Mouse (Mus musculus): ENCODE results near the gene Bet1l. TPM values are rescaled to one million over a fixed set of nuclear protein-coding genes. Genes with fewer than 3 reads are reported as not detected.
"Not testable (repeated sequence)": the region's sequence is repeated elsewhere in the genome, so short reads cannot be mapped to it uniquely, and the experiment has no call there.

Gene Bet1l
- total RNA-seq (2021): 10 to 100 TPM; 25.4 to 27.2 TPM
- long read RNA-seq, experiment 1, transcript Bet1l-201 (4 exons, 2,268 nt): major isoform, 52 of 61 reads
- long read RNA-seq, experiment 1, partial matches to known transcripts: 1 of 61 reads
- long read RNA-seq, experiment 1, other reads (novel, unspliced or antisense): 5 of 61 reads
- long read RNA-seq, experiment 2, transcript Bet1l-201 (4 exons, 2,268 nt): major isoform, 26 of 32 reads
- long read RNA-seq, experiment 2, partial matches to known transcripts: 3 of 32 reads
- long read RNA-seq, experiment 2, other reads (novel, unspliced or antisense): 2 of 32 reads

- intact Hi-C loops (cut with DNase I): no loop called here
Observed at GRCm38 (mm10) chr7:140857550-140858505, at the start of gene Bet1l. Gene Bet1l, minus strand, starts transcription at chr7:140857577.

GRCm38 (mm10) chr7:140907131-140907530 lies 49.8 kb upstream of the Bet1l start:
- no peak for DNase-seq (ENCODE audit: low spot score in 2 of 2)
- intact Hi-C loops (cut with DNase I): loop anchor here (10.0 kb wide), 1 partner anchor 268 kb away; the partner anchor contains the start of gene Rnh1

More at GRCm38 (mm10) chr7:140857550-140858505, at the start of gene Bet1l:
- peak; percentile 25 to 48 for DNase-seq (ENCODE audit: low spot score in 2 of 2)

- DNase-seq (ENCODE audit: low spot score in 2 of 2): no peak
- intact Hi-C loops (cut with DNase I): loop anchor here (10.0 kb wide), 1 partner anchor 269 kb away; the partner anchor contains the start of gene Rnh1
Observed at GRCm38 (mm10) chr7:140905642-140906081, 48.3 kb upstream of the Bet1l start.

GRCm38 (mm10) chr7:140903212-140903611 lies 45.8 kb upstream of the Bet1l start:
- intact Hi-C loops (cut with DNase I): loop anchor here (1.0 to 10.0 kb wide), 3 partner anchors 58 to 826 kb away; partner anchors contain the start of genes Rnh1 and Scgb1c1
- DNase-seq (ENCODE audit: low spot score in 2 of 2): peak; percentile 78 to 80

DNA sequence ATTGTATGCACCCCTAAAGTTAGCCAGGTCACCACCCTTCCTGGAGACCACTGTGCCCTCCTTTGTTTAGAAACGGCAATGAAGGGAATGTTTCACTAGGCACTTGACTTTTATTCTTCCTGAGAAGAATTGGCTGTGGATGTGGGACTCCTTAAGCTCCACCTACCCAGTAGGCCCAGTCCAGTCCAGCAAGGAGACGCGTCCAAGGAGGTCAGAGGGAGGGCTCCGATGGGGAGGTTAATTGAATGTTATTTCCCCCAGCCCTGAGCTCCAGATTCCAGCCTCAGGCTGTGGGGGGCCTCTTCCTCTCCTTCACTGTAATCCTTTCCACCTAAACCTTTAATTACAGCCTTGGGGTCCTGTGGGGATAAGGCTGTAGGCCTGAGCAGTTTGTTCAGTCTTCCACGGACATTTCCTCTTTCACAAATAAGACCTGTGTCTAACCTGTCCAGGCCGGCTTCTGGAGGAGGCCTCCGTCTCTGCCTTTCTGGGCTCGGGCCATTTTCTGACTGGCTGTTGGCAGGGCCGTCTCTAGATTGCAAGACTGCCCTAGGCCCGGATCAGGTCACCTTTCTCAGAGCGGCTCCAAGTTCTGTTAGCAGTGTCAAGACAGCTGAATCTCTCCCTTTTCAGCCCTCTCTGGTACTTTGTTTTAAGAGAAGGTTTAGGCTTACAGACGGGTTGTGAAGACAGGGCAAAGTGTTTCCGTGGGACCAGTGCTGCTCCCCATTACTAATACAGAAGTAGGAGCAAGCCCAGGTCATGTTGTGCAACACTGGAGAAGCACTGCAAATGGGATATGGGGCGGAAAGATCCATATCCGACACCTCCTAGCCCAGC lies 44.9 kb upstream of the Bet1l start:
- no peak for DNase-seq (ENCODE audit: low spot score in 2 of 2)
- intact Hi-C loops (cut with DNase I): loop anchor here (5.0 to 10.0 kb wide), 2 partner anchors 273 to 825 kb away; partner anchors contain the start of gene Rnh1

DNA sequence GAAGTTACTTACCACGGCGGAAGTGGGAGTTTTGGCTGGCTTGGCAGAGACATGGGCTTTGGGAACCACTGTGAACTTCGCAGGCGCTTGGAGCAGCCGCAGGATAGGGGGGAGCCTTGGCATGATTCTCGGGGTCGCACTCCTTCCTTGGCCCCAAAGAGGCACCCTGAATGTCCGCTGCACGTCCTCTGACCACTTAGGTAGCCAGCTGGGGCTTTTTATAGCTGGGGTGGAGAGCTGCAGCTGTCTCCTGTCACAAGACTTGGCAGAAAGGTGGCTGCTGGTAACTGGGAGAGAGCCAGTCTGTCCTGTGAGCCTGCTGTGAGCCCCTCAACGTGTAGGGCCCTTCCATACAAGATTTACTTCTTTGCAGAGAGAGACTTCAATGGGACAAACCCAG lies 42.8 kb upstream of the Bet1l start, which contains the start of gene Cox8b:
TSS of gene Cox8b (minus strand) at position 227 of the 400 bp plus-strand sequence.
- intact Hi-C loops (cut with DNase I): loop anchor here (5.0 to 10.0 kb wide), 2 partner anchors 275 to 823 kb away; partner anchors contain the start of gene Rnh1
- no peak for DNase-seq (ENCODE audit: low spot score in 2 of 2)

DNA sequence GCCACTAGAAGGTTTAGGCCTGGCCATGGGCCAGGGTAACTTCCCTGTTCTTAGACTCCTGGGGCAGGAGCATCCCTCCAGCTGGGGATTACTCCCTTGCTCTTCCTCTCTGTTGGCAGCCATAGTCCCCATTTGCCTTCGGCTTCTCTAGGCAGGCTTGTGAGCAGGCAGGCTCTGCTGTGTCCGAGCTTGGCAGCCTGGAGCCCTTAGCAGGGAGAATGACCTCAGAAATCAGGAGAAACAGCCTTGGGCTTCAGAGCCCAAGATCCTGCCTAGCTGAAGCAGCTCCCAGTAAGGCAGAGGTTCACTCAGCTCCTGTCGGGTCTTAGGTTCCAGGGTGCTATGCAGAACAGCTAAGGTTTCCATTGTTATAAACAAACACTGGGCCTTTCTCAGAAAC lies 41.7 kb upstream of the Bet1l start:
- intact Hi-C loops (cut with DNase I): no loop called here
- DNase-seq (ENCODE audit: low spot score in 2 of 2): no peak

DNA sequence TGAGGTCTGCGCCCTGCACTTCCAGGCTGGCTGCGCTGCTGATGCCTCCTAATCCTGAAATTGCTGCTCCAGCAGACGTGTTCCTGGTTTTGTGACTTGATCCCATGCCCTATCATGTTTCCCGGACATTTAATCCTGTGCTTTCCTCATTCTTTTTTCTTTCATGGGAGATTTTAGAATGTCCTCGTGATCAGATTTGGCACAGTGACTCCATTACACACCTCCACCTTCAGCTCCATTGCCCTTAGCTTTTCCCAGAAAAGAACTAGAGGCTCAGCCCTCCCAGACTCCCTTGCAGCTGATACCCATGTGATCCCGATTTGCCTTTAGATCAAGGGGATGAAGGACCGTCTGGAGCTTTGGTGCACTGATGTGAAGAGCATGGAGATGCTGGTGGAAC lies 40.5 kb upstream of the Bet1l start:
- no peak for DNase-seq (ENCODE audit: low spot score in 2 of 2)
- intact Hi-C loops (cut with DNase I): no loop called here

DNA sequence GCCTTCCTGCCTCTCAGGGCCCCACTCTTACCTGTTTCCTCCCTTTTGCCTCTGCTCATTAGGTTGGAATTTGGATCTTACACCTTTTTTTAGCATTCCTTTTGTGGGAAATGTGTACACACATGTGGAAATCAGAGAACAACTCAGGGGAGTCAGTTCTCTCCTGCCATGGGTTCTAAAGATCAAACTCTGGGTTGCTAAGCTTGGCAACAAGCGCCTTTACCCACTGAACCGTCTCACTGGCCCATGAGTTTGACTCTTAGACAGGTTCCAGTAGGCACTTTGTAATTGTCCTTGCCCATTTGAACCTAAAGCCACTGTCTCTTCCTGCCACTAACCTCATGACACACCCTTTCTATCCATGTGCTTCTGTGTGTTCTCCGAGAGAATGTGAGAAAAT lies 37.2 kb upstream of the Bet1l start:
- intact Hi-C loops (cut with DNase I): no loop called here

DNA sequence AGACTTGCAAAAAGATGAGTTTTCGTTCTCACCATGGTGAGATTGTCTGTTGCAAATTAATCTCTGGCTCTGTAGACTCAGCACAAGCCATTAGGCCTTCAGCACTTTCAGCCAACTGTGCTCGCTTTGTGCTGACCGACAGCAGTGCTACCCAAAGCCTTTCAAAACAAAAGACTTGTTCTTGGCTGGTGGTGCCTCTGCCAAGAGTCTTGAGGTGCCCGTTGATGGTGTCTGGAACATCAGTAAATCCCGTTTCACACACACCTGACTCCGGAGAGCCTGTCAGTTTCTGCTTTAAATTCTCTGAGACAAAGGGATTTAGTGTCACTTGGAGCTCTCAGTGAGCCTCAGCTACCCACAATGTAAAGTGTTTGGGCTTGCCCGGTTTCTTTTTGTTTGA lies 36.7 kb upstream of the Bet1l start:
- no peak for DNase-seq (ENCODE audit: low spot score in 2 of 2)
- intact Hi-C loops (cut with DNase I): no loop called here

More for the DNA sequence above, 37.2 kb upstream of the Bet1l start:
- no peak for DNase-seq (ENCODE audit: low spot score in 2 of 2)

- intact Hi-C loops (cut with DNase I): not testable (repeated sequence)
Observed at GRCm38 (mm10) chr7:140890636-140891035, 33.3 kb upstream of the Bet1l start.

GRCm38 (mm10) chr7:140882469-140882803 lies 25.1 kb upstream of the Bet1l start:
- intact Hi-C loops (cut with DNase I): loop anchor here (1.0 kb wide), 1 partner anchor 26 kb away; the partner anchor contains the start of genes Gm45785 and Ric8a

More at GRCm38 (mm10) chr7:140890636-140891035, 33.3 kb upstream of the Bet1l start:
- DNase-seq (ENCODE audit: low spot score in 2 of 2): not testable (repeated sequence)

DNA sequence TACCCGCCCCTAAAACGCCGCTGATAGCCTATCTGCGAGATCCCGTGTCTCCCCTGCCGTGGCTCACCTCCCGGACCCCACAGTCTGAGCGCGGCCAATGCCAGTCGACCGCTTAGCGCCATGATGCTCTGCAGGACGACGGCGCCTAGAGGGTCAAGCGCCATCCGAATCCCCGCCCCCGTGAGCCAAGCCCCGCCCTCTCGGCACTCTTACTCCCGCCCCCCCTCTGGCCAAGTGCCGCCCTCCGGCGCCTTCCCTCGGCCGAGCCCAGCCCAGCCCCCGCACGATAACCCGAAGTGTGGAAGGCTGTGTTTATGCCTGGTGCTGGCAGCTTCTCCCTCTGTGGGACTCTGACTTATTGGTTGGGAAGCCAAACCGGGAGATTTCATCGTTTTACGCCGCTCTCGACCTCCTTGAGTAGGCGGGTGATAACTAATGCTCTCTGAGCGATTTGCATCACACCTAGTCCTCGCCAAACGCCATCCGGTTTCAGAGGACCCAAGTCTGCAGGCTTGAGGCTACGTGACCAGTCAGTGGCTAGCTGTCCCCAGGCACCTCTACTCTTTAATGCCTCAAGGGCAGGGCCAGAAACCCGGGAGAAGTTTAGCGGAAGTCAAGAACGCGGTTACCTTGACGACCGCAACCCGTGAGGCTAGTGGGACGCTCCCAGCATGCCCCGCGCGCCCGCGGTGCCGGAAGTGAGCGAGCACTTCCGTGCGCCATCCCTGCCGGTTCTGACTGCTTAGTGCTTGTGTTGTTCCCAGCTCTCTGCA lies 24.5 kb upstream of the Bet1l start, which contains the start of the genes Psmd13 and Sirt3:
TSS of gene Psmd13 (plus strand) at position 273 of the 773 bp plus-strand sequence.
TSS of gene Sirt3 (minus strand) at position 614 of the 773 bp plus-strand sequence.
- peak; percentile 96 for DNase-seq (ENCODE audit: low spot score in 2 of 2)
- intact Hi-C loops (cut with DNase I): loop anchor here (1.0 kb wide), 1 partner anchor 26 kb away; the partner anchor contains the start of genes Gm45785 and Ric8a

More at GRCm38 (mm10) chr7:140882469-140882803, 25.1 kb upstream of the Bet1l start:
- no peak for DNase-seq (ENCODE audit: low spot score in 2 of 2)

DNA sequence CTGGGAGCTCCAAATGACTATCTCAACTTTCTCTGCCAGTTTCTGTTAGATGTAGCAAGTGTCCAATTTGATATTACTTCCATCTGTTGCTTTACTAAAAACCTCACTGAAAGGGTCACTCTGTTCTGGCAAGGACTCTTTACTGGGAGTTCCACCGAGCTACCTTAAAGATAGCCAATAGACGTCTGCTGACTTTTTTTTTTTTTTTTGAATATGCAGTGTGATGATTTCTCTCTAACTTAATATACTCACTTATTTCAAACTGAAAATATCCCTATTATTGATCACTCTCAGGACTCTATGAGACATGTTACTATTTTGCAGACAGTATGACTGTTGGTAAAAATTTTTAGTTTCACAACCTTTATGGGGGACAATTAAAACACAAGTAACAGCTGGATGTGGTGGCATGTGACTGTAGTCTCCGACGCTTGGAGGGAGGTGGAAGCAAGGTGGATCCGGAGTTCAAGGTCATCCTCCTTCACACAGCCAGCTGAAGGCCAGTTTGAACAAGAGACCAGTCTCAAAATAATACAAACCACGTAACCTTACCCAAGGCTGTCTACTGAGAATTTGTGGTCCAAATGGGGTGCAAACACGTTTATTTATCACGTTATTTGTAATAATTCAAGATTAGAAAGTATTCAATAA lies 23.6 kb upstream of the Bet1l start:
- intact Hi-C loops (cut with DNase I): no loop called here
- no peak for DNase-seq (ENCODE audit: low spot score in 2 of 2)

DNA sequence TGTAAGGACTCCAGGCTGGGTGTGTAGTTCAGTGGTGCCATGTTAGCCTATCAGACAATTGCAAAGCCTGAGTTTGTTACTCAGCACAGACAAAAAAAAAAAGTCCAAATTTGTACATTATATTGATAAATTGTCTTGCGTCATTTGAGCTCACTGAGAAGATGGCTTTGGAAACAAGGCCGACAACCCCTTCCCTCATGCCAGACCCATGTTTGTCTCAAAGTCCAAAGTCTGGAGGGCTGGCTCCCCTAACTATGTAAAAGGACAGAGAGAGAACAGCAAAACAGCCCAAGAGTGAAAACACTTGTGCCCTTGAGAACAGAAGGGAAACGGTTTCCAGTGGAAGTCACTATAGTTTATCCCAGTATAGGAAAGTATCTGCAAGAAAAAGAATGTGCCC lies 23.0 kb upstream of the Bet1l start:
- intact Hi-C loops (cut with DNase I): no loop called here

GRCm38 (mm10) chr7:140879355-140879754 lies 22.0 kb upstream of the Bet1l start:
- no peak for DNase-seq (ENCODE audit: low spot score in 2 of 2)
- intact Hi-C loops (cut with DNase I): no loop called here

More for the DNA sequence above, 23.0 kb upstream of the Bet1l start:
- no peak for DNase-seq (ENCODE audit: low spot score in 2 of 2)

GRCm38 (mm10) chr7:140877364-140877763 lies 20.0 kb upstream of the Bet1l start:
- DNase-seq (ENCODE audit: low spot score in 2 of 2): no peak
- intact Hi-C loops (cut with DNase I): no loop called here
